Mouse (Mus musculus) heart, embryonic 16.5 days (tissue): Measurements from ENCODE around the gene Bricd5. TPM values are rescaled to one million over a fixed set of nuclear protein-coding genes. Genes with fewer than 3 reads are reported as not detected.
"Not testable (repeated sequence)": the region's sequence is repeated elsewhere in the genome, so short reads cannot be mapped to it uniquely, and the experiment has no call there.

Experiments used
- ATAC-seq: fragments of 200-750 bp; cut with Nextera tagmentation; replicated peaks from 2 replicates; pipeline ENCODE4 v1.8.0; 2017; ENCODE audit warnings: moderate number of reproducible peaks; ENCODE audit not compliant: insufficient read depth, low FRiP score; ENCODE audit errors: extremely low read depth
- H3K27ac ChIP-seq: fragments of 300-500 bp; sonication (generic); 2 replicates; pipeline ENCODE4 v1.5.1; 2014; ENCODE audit warnings: mild to moderate bottlenecking, low read length, control low read depth, moderate library complexity
- H3K27me3 ChIP-seq: fragments of 300-500 bp; sonication (generic); 2 replicates; pipeline ENCODE4 v1.6.1; 2014; ENCODE audit warnings: low read length, mixed read lengths; ENCODE audit not compliant: control insufficient read depth, insufficient read depth
- H3K36me3 ChIP-seq: fragments of 300-500 bp; sonication (generic); 2 replicates; pipeline ENCODE4 v1.6.1; 2014; ENCODE audit not compliant: control insufficient read depth, insufficient read depth
- H3K4me1 ChIP-seq: fragments of 300-500 bp; sonication (generic); 2 replicates; pipeline ENCODE4 v1.6.1; 2014; ENCODE audit warnings: low read length, mixed read lengths; ENCODE audit not compliant: control insufficient read depth, insufficient read depth
- H3K4me2 ChIP-seq: fragments of 300-500 bp; sonication (generic); 2 replicates; pipeline ENCODE4 v1.6.1; 2014; ENCODE audit warnings: low read depth, mild to moderate bottlenecking, control low read depth, low read length
- H3K4me3 ChIP-seq: fragments of 300-500 bp; sonication (generic); 2 replicates; pipeline ENCODE4 v1.5.1; 2014; ENCODE audit warnings: mild to moderate bottlenecking, control low read depth, low read length
- H3K9ac ChIP-seq: fragments of 300-500 bp; sonication (generic); 2 replicates; pipeline ENCODE4 v1.6.1; 2014; ENCODE audit warnings: low read length, control low read depth
- H3K9me3 ChIP-seq: fragments of 300-500 bp; sonication (generic); replicated peaks from 2 replicates; pipeline ENCODE4 v1.6.1; 2016; ENCODE audit warnings: low read length; ENCODE audit not compliant: control insufficient read depth
- WGBS: fragments of 180-500 bp; shearing (Covaris S2); extraction: QIAGEN DNeasy Blood & Tissue Kit; methylation state at CpG from one replicate; pipeline ENCODE4 v1.1.7; 2014; 5-methylcytosine and 5-hydroxymethylcytosine counted together
- polyA plus RNA-seq: library from polyadenylated mRNA; unstranded; fragments of >200 nt; fragmentation: Nextera tagmentation; extraction: Ambion mirVana; gene quantifications from 2 replicates; pipeline ENCODE4 v1.2.1, GENCODE M21; 2015

Bricd5 gene
- polyA plus RNA-seq, result 0.21 and 0.25 TPM in 2 replicates

DNA sequence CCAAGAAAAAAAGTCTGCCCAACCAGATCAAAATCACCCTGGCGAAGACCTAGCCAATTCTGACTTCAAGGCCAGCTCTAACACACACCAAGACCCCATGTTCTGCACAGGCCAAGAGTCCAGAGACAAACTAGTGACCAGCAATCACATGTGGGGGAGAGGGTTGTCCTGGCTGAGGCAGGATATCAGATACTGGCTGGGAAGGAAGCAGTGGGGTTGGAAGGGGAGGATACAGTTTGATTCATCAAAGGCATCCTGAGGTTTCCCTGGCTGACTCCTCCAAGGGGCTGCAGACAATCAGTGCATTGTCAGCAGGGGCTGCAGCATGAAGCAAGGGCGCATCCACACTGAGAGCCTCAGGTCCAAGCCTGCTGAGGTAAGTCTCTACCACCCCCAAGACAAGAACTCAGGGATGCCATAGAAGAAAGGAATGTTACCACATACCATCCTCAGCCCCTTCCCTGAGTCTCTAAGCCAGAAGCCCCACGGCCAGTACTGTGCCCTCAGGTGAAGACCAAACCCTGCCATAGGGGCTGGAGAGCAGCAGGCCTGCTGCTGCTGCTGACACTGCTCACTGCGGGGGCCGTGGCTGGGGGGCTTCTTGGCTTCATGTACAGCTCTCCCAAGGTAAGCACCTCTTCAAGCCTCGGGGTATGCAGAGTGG is at the start of gene Bricd5:
Bricd5 (plus strand) TSS at position 273 of the 664 bp plus-strand sequence.
- Histone ChIP-seq H3K9me3 (no peaks in the 10 kb centered on the region), H3K4me2 (peak within 1 kb of the TSS; percentile 89), H3K9ac (no peak within 1 kb of the TSS), H3K4me1 (peaks cover 22% of the 10 kb centered on the region), H3K27me3 (no peaks in the 10 kb centered on the region), H3K4me3 (no peak within 1 kb of the TSS; the same call in 1 of the 2 replicates), H3K36me3 (peaks cover 28% of the 10 kb centered on the region), H3K27ac (no peak within 1 kb of the TSS)
- 62% methylated on average over 6 of the region's 6 CpGs for whole genome bisulfite sequencing
- no peak for ATAC-seq

GRCm38 (mm10) chr17:24424489-24424888 is 49.2 kb upstream of the Bricd5 start:
- no peak for ATAC-seq
- Histone ChIP-seq H3K27ac (no peak overlapping the region), H3K4me2 (no peak overlapping the region), H3K4me1 (peaks cover 7% of the 10 kb centered on the region; the same call in 1 of the 2 replicates), H3K4me3 (no peak overlapping the region), H3K36me3 (peaks cover 46% of the 10 kb centered on the region), H3K9ac (no peak overlapping the region), H3K9me3 (no peaks in the 10 kb centered on the region), H3K27me3 (no peaks in the 10 kb centered on the region)
- WGBS, result 89% methylated on average over 5 of the region's 5 CpGs

DNA sequence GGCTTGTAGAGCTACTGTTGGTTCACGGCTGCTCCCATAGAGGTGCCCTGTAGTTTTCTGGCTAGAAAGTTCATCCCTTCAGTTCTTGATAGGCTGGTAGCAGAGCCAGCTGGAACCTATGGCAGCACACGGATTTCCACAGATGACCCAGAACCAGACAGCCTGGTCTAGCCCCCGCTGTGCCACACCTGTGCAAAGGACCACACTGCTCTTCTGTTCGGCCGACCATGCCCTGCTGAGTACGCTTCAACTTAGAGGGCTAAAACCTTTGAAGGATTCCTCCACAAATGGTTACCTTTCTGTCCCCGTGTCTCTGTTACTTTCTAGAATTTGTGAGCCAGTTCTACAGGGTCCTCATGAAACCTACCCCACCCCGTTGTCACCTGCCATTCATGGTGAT is 48.4 kb upstream of the Bricd5 start:
- Histone ChIP-seq H3K4me1 (peaks cover 15% of the 10 kb centered on the region), H3K36me3 (peaks cover 39% of the 10 kb centered on the region)
- not testable (repeated sequence) for H3K4me3 ChIP-seq, H3K27ac ChIP-seq, H3K4me2 ChIP-seq, H3K9ac ChIP-seq, ATAC-seq, H3K27me3 ChIP-seq, H3K9me3 ChIP-seq
- 95% methylated on average over 4 of the region's 8 CpGs for WGBS

DNA sequence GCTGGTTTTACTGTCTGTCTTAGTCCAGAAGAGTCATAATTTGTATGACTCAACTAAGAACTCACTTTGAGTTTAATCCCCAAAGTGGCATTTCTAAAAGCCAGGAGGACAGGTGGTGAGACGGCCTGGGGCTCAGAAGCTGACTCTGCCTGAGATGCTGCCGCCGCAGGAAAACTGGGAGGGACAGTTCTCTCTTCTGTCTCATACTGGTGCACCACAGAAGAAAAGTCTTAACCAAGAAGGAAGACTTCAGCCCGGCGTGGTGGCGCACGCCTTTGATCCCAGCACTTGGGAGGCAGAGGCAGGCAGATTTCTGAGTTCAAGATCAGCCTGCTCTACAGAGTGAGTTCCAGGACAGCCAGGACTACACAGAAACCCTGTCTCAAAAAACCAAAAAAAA is 47.8 kb upstream of the Bricd5 start:
- peak overlapping the region; percentile 21; the same call in 1 of the 2 replicates for H3K4me2 ChIP-seq
- no peaks in the 10 kb centered on the region for H3K27me3 ChIP-seq
- H3K9ac ChIP-seq, result no peak overlapping the region
- H3K4me1 ChIP-seq, result peaks cover 17% of the 10 kb centered on the region
- no peak overlapping the region; the same call in 1 of the 2 replicates for H3K4me3 ChIP-seq
- peak overlapping the region; percentile 64 for H3K27ac ChIP-seq
- whole genome bisulfite sequencing, result 88% methylated on average over 7 of the region's 7 CpGs
- peaks cover 35% of the 10 kb centered on the region for H3K36me3 ChIP-seq
- ATAC-seq, result no peak
- no peaks in the 10 kb centered on the region for H3K9me3 ChIP-seq

DNA sequence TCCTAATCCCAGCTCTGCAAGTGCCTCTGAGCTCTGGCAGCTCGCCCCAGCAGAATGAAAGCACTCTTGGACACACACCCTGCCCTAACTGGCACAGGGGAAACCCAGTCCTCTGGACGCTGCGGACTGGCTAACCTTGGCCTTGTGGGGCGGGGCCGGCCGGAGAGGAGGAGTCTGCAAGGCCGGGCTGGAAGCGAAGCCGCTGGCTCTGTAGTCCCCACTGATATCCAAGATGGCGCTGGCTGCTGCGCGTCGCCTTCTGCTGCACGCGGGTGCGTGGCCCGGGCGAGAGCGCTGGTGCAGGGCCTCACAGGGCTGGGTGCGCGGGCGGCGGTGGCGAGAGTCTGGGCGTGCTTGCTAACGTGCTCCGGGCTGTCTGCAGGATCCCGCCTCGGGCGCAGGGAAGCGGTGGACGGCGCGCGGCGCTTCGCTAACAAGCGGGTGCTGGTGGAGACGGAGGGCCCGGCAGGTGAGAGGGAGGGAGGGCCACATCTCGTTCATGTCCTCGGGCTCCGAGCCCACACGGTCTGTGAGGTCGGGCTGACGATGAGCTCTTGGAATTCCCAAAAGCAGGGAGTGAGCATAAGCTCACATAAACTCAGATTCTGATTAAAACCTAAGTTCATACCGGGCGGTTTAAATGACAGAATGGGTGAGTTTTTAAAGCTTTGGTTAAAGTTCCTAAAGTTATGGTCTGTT is 47.1 kb upstream of the Bricd5 start, which contains the start of gene Eci1:
Eci1 (plus strand) TSS at position 171 of the 699 bp plus-strand sequence.
- Histone ChIP-seq H3K4me2 (peak within 1 kb of the TSS; percentile 70), H3K9me3 (no peaks in the 10 kb centered on the region), H3K36me3 (peaks cover 27% of the 10 kb centered on the region), H3K4me3 (peak within 1 kb of the TSS; percentile 79), H3K4me1 (peaks cover 17% of the 10 kb centered on the region), H3K27me3 (no peaks in the 10 kb centered on the region), H3K9ac (peak within 1 kb of the TSS; percentile 92), H3K27ac (peak within 1 kb of the TSS; percentile 97)
- under 1% methylated on average over 48 of the region's 48 CpGs for WGBS
- ATAC-seq, result peak; percentile 97

GRCm38 (mm10) chr17:24427170-24427557 is 46.5 kb upstream of the Bricd5 start:
- H3K36me3 ChIP-seq, result peaks cover 22% of the 10 kb centered on the region
- WGBS, result 7% methylated on average over 8 of the region's 8 CpGs
- no peak for ATAC-seq

DNA sequence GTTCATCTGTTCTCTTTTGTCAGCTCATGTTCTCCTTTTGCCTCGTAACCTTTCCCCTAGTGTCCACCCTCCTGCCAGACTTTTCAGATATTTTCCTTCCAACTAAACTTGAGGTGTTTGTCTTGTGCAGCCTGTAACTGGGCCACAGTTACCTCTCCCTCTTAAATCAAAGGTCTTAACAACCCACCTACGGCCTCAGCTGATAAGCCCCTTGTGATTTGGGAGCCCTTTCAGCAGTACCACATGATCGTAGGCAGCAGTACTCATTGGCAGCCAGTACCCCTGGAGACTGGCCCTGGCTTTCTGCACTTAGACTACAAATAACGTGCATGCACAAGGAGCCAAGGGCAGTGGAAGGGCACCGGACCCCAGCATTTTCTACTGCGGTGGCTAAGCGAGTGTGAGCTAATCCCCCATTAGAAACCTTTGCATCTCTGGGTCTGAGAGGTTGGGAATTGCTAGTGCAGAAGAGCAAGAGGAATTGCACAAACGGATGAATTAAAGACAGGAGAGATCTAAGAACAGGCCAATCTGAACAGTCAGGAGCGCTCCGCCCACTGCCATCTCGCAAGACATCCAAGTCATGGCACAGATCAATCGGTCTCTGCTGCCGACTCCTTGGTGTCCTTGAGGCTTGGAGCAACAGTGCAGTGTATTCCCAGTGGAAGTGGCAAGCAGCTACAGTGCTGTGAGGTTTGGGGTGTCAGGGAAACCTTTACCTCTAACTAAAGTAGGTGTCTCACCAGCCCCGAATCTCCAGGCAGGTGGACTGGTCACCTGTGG is 44.3 kb upstream of the Bricd5 start:
- WGBS, result 58% methylated on average over 14 of the region's 14 CpGs

More at GRCm38 (mm10) chr17:24427170-24427557, 46.5 kb upstream of the Bricd5 start:
- Histone ChIP-seq H3K27ac (peak overlapping the region; percentile 97), H3K9ac (peak overlapping the region; percentile 92), H3K27me3 (no peaks in the 10 kb centered on the region), H3K4me3 (peak overlapping the region; percentile 79), H3K4me2 (peak overlapping the region; percentile 70), H3K4me1 (peaks cover 17% of the 10 kb centered on the region), H3K9me3 (no peaks in the 10 kb centered on the region)

DNA sequence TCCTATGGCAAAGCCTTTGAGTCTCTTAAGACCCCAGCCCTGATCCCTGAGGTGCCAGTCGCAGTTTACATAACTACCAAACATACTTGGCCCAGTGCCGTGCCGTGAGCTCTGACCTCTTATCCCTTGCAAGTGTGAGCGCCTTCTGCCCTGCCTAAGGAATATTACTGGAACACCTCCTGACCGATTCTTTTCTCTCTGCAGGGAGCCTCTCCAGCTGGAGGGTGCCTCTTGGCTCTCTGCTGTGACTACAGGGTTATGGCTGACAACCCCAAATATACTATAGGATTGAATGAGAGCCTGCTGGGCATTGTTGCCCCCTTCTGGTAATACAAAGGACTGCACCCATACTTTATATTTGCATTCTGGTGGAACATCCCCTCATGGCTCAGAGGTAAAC is 36.7 kb upstream of the Bricd5 start:
- Histone ChIP-seq H3K9ac (no peak overlapping the region), H3K4me3 (no peak overlapping the region), H3K36me3 (peaks cover 53% of the 10 kb centered on the region), H3K4me2 (no peak overlapping the region), H3K27me3 (no peaks in the 10 kb centered on the region), H3K9me3 (no peaks in the 10 kb centered on the region), H3K27ac (no peak overlapping the region), H3K4me1 (no peaks in the 10 kb centered on the region)
- ATAC-seq, result 0 out of 2 replicates have a peak, but pooled peaks have one; percentile 26
- 81% methylated on average over 5 of the region's 5 CpGs for WGBS

More for the DNA sequence above, 44.3 kb upstream of the Bricd5 start:
- peak overlapping the region; percentile 17 for H3K4me3 ChIP-seq
- H3K36me3 ChIP-seq, result peaks cover 10% of the 10 kb centered on the region
- peak overlapping the region; percentile 92 for H3K27ac ChIP-seq
- peak; percentile 52; the same call in 1 of the 2 replicates for ATAC-seq
- no peaks in the 10 kb centered on the region for H3K9me3 ChIP-seq
- H3K9ac ChIP-seq, result peak overlapping the region; percentile 58
- peak overlapping the region; percentile 52 for H3K4me2 ChIP-seq
- peaks cover 17% of the 10 kb centered on the region for H3K4me1 ChIP-seq
- no peaks in the 10 kb centered on the region for H3K27me3 ChIP-seq
